Mouse (Mus musculus) megakaryocyte, embryonic 14.5 days (primary cell): ENCODE data around the gene Pcdh9.

ENCODE experiments used
- FLI1 ChIP-seq: IDR thresholded peaks from 2 replicates; pipeline ENCODE4 v1.6.1; 2012; ENCODE audit warnings: low read length, inconsistent platforms, mixed read lengths
- GATA1 ChIP-seq: IDR thresholded peaks from 3 replicates; pipeline ENCODE4 v1.6.1; 2012; ENCODE audit warnings: mixed read lengths, low read length, inconsistent platforms, borderline replicate concordance

DNA sequence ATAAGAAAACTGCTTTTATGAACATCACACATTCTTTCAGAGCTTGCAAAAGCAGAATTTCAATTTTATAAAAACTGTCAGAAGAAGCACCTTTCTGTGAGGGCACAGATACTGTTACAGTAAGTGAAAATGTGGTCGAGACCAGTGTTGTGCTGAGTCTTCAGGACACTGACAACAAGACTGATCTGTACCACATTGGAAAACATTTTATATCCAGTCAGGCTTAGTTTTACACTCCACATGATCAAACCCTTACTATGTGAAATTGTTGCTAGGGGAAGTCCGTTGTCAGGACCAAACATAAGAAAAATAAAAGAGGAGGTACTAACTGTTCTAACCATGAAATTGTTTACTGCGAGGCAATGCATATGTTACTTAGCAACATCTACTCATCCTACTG, 656.1 kb downstream of the Pcdh9 start:
- TF ChIP-seq FLI1 = no peak
- no peak for TF ChIP-seq GATA1
